Mouse (Mus musculus) forebrain, embryonic 14.5 days (tissue): ENCODE measurements around the gene Fer1l5. TPM values are rescaled to one million over a fixed set of nuclear protein-coding genes. Genes with fewer than 3 reads are reported as not detected.

Experiments
- ATAC-seq: fragments of 200-750 bp; cut with Nextera tagmentation; 2 replicates; pipeline ENCODE4 v1.8.0; 2017; ENCODE audit warnings: mild to moderate bottlenecking, moderate library complexity
- DNase-seq: peaks from one replicate; pipeline ENCODE4 v3.0.0-alpha.2; 2015; ENCODE audit warnings: low spot score
- H3K27ac ChIP-seq: fragments of 300-500 bp; sonication (generic); 2 replicates; pipeline ENCODE4 v1.5.1; 2014; ENCODE audit warnings: low read depth, mild to moderate bottlenecking, control low read depth, low read length, moderate library complexity
- H3K27me3 ChIP-seq: fragments of 300-500 bp; sonication (generic); replicated peaks from 2 replicates; pipeline ENCODE4 v1.6.1; 2014; ENCODE audit warnings: low read length, control low read depth, mixed read lengths; ENCODE audit not compliant: control insufficient read depth, insufficient read depth
- H3K36me3 ChIP-seq: fragments of 300-500 bp; sonication (generic); 2 replicates; pipeline ENCODE4 v1.6.1; 2014; ENCODE audit warnings: low read length, control low read depth; ENCODE audit not compliant: control insufficient read depth, insufficient read depth
- H3K4me1 ChIP-seq: fragments of 300-500 bp; sonication (generic); 2 replicates; pipeline ENCODE4 v1.6.1; 2014; ENCODE audit warnings: antibody characterized with exemption, low read length, control low read depth; ENCODE audit not compliant: control insufficient read depth, insufficient read depth
- H3K4me2 ChIP-seq: fragments of 300-500 bp; sonication (generic); 2 replicates; pipeline ENCODE4 v1.6.1; 2014; ENCODE audit warnings: mild to moderate bottlenecking, control low read depth, low read length
- H3K4me3 ChIP-seq: fragments of 300-500 bp; sonication (generic); 2 replicates; pipeline ENCODE4 v1.5.1; 2014; ENCODE audit warnings: low read depth, low read length, control low read depth
- H3K9ac ChIP-seq: fragments of 300-500 bp; sonication (generic); 2 replicates; pipeline ENCODE4 v1.6.1; 2014; ENCODE audit warnings: mild to moderate bottlenecking, low read length, control low read depth, moderate library complexity
- H3K9me3 ChIP-seq: fragments of 300-500 bp; sonication (generic); replicated peaks from 2 replicates; pipeline ENCODE4 v1.6.1; 2016; ENCODE audit warnings: low read length, control low read depth, mixed read lengths; ENCODE audit not compliant: control insufficient read depth
- WGBS: fragments of 180-500 bp; shearing (Covaris S2); extraction: QIAGEN DNeasy Blood & Tissue Kit; methylation state at CpG from one replicate; pipeline ENCODE4 v1.1.7; 2014; 5-methylcytosine and 5-hydroxymethylcytosine counted together
- microRNA-seq: library from miRNA; unstranded; fragments of <30 nt; microRNA quantifications from one replicate; pipeline ENCODE4, GENCODE M21; 2016
- polyA plus RNA-seq: library from polyadenylated mRNA; unstranded; fragments of >200 nt; fragmentation: Nextera tagmentation; extraction: Ambion mirVana; gene quantifications from 2 replicates; pipeline ENCODE4 v1.2.1, GENCODE M21; 2014

Gene Fer1l5
- polyA plus RNA-seq, 1 experiment from 2014 or later, result 0.98 TPM

DNA sequence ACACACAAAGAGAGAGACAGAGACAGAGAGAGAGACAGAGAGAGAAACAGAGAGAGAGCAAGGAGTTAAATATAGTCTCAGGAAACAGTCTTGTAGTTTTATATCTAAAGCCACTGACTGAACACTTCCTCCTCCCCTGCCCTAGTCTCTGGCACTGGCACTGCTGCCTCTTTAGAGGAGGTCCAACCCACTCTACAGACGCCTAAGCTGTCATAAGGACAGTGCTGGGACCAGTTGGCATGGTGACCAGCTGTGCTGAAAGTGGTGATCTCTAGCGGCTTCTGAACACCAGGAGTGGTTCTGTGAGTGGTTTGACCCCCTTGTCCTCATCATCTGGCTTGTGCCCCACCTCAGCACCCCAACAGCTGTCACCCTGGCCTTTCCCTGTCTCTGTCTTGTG lies 89.7 kb downstream of the Fer1l5 start:
- no peak for ATAC-seq
- H3K4me2 ChIP-seq, result no peak overlapping the region
- H3K36me3 ChIP-seq, result no peaks in the 10 kb centered on the region
- no peaks in the 10 kb centered on the region for H3K4me1 ChIP-seq
- no peak overlapping the region for H3K27ac ChIP-seq
- H3K4me3 ChIP-seq, result no peak overlapping the region
- H3K27me3 ChIP-seq, result no peaks in the 10 kb centered on the region
- DNase-seq, result no peak
- WGBS, result 55% methylated on average over 2 of the region's 2 CpGs
- H3K9me3 ChIP-seq, result no peaks in the 10 kb centered on the region
- H3K9ac ChIP-seq, result no peak overlapping the region

DNA sequence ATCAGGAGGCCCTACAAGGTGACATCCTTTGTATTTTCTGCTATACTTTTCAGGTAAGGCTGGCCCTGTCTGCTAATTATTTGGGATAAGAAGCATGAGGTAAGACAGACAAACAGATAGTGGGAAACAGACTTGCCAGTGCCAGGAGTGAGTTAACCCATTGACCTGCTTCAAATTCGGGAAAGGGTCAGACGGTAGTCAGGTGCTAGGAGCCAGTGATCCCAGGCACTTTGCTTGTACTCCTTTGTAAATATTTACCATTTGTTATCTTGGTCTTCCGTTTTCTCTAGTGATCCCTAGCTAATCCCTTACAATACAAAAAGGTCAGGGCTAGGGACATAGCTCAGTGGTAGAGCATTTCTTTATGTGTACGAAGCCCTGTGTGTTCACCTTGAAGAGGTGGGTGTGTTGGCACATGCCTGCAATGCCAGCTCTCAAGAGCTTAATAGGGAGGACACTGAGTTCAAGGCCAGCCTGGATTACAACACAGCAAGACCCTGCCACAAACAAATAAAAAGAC lies 93.6 kb downstream of the Fer1l5 start:
- no peaks in the 10 kb centered on the region; the same call in 1 of the 2 replicates for H3K4me1 ChIP-seq
- H3K9me3 ChIP-seq, result no peaks in the 10 kb centered on the region
- H3K27ac ChIP-seq, result no peak overlapping the region
- H3K4me2 ChIP-seq, result no peak overlapping the region
- DNase-seq, result no peak
- ATAC-seq, result no peak
- no peak overlapping the region for H3K9ac ChIP-seq
- no peak overlapping the region for H3K4me3 ChIP-seq
- WGBS, result 77% methylated on average over 4 of the region's 4 CpGs
- no peaks in the 10 kb centered on the region for H3K36me3 ChIP-seq
- no peaks in the 10 kb centered on the region for H3K27me3 ChIP-seq

DNA sequence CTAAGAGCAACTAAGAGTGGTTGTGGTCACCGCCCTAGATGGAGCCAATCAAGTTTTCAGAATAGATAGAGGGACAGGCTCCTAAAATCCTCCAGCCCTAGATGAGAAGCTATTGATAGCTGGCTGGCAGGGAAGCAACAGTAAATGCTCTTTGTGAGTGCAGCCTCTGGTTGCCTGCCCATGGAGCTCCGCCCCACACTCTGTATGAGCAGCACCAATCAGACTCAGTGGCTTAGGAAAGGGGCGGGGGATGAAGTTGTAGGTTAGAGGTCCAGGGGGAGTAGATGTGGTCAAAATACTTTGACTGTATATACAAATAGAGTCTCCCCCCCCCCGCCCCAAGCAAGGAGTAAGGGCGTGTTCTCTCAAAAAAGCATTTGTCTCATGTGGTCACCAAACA lies 95.4 kb downstream of the Fer1l5 start:
- ATAC-seq (no peak), DNase-seq (no peak)
- H3K9me3 ChIP-seq, result no peaks in the 10 kb centered on the region
- 44% methylated on average over 5 of the region's 5 CpGs for WGBS
- H3K4me2 ChIP-seq, result no peak overlapping the region
- no peak overlapping the region for H3K27ac ChIP-seq
- peaks cover 10% of the 10 kb centered on the region for H3K4me1 ChIP-seq
- H3K27me3 ChIP-seq, result no peaks in the 10 kb centered on the region
- no peak overlapping the region for H3K4me3 ChIP-seq
- H3K36me3 ChIP-seq, result no peaks in the 10 kb centered on the region
- no peak overlapping the region for H3K9ac ChIP-seq

DNA sequence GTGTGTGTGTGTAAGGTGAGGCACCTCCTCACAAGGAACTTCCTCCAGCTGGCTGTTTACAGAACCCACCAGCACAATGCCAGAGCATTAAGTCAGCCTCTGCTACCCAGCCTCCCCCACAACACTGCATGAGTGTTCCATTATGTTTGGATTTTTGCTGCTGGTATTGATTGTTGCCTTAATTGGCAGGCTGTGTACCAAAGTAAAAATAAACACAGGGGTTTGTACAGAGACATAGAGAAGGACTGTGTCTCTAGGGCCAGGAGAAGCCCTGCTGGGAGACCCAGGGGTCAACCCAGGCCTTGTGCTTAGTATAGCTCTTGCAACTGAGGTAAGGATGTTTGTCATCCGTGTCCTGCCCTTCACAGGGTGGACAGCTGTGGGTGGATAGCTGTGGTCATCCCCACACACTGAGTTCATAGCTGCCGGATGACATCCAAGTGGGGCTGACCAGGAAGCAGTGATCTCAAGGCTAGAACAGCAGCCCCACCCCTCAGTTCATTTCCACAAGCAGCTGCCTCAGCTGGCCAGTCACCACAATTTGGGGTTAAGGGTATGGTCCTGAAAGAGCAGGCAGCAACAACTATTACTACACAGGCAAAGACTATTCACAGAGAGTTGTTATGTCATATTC lies 97.8 kb downstream of the Fer1l5 start:
- no peak overlapping the region for H3K27ac ChIP-seq
- no peaks in the 10 kb centered on the region for H3K36me3 ChIP-seq
- DNase-seq (no peak), ATAC-seq (no peak)
- H3K27me3 ChIP-seq, result no peaks in the 10 kb centered on the region
- no peak overlapping the region for H3K9ac ChIP-seq
- no peak overlapping the region for H3K4me3 ChIP-seq
- peaks cover 33% of the 10 kb centered on the region for H3K4me1 ChIP-seq
- WGBS, result 63% methylated on average over 2 of the region's 2 CpGs
- H3K9me3 ChIP-seq, result no peaks in the 10 kb centered on the region
- no peak overlapping the region for H3K4me2 ChIP-seq

DNA sequence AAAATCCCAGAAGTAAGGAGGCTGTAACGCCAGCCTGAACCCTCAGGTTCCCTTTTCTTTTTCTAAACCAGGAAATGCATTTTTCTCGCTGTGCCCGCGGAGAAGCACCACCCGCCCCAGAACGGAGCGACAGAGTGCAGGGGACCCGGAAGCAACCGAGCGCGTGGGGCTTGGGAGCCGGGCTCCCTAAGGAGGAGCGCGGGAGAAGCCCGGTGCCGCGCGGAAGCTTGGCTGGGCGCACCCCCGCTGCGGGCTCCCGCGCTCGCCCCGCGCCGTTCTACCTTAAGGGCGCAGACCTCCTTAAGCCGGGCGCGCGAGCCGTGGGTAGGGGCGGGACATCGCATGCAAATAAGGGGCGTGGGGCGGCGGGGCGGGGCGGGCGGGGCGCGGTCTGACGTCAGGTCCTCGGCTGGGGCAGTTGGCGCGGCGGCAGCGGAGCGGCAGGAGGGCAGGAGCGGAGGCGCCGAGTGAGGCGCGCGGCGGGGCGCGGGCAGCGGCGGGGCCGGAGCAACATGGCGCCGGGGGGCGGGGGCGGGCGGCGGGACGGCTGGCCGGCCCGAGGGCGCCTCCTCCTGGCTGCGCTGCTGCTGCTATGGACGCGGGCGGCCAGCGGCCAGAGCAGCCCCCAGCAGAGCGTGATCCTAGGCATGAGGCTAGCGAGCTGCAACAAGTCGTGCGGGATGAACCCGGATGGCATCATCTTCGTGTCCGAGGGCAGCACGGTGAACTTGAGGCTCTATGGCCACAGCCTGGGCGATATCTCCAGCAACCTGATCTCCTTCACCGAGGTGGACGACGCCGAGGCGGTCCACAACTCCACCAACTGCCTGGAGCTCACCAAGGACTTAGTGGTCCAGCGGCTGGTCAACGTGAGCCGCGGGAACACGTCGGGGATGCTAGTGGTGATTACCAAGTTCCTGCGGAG lies 99.4 kb downstream of the Fer1l5 start, which contains the start of gene Cnnm4:
Cnnm4 (plus strand) TSS at position 440 of the 925 bp plus-strand sequence.
- no peaks in the 10 kb centered on the region for H3K9me3 ChIP-seq
- H3K36me3 ChIP-seq, result no peaks in the 10 kb centered on the region
- 0 out of 2 replicates have a peak within 1 kb of the TSS, but pooled peaks have one; percentile 14 for H3K27ac ChIP-seq
- DNase-seq (peak; percentile 90), ATAC-seq (peak; percentile 93)
- H3K4me1 ChIP-seq, result peaks cover 46% of the 10 kb centered on the region
- H3K27me3 ChIP-seq, result no peaks in the 10 kb centered on the region
- peak within 1 kb of the TSS; percentile 56 for H3K4me3 ChIP-seq
- H3K9ac ChIP-seq, result peak within 1 kb of the TSS; percentile 71
- peak within 1 kb of the TSS; percentile 81 for H3K4me2 ChIP-seq
- under 1% methylated on average over 63 of the region's 98 CpGs for WGBS

Small RNA genes lying within 50 kb of the gene (microRNA-seq; reads per million reads assigned to microRNA genes)
- not detected for gene Mir6898

Other genes starting within 250 kb of the Fer1l5 start
- 66.8 and 75.9 TPM in 2 replicates for gene Uggt1, start 127.6 kb upstream of the Fer1l5 start, polyA plus RNA-seq
- 0.32 and 0.51 TPM in 2 replicates for gene Neurl3, start 97.6 kb upstream of the Fer1l5 start, polyA plus RNA-seq
- 1.8 and 2.0 TPM in 2 replicates for gene Arid5a, start 64.6 kb upstream of the Fer1l5 start, polyA plus RNA-seq
- 18.3 and 26.7 TPM in 2 replicates for gene Kansl3, start 3.1 kb upstream of the Fer1l5 start, polyA plus RNA-seq
- 32.6 and 39.3 TPM in 2 replicates for gene Lman2l, start 73.0 kb downstream of the Fer1l5 start, polyA plus RNA-seq
- 7.8 and 9.0 TPM in 2 replicates for gene Cnnm4, start 99.3 kb downstream of the Fer1l5 start, polyA plus RNA-seq
- 5.2 and 5.9 TPM in 2 replicates for gene Cnnm3, start 139.6 kb downstream of the Fer1l5 start, polyA plus RNA-seq
- 3.8 and 5.2 TPM in 2 replicates for gene Ankrd23, start 164.6 kb downstream of the Fer1l5 start, polyA plus RNA-seq
- gene Gm42417, start 167.1 kb downstream of the Fer1l5 start, polyA plus RNA-seq, result 0.22 TPM in 1 of 2 replicates, not detected in the other
- gene Ankrd39, start 175.2 kb downstream of the Fer1l5 start, polyA plus RNA-seq, result 15.4 and 15.7 TPM in 2 replicates
- gene Sema4c, start 186.1 kb downstream of the Fer1l5 start, polyA plus RNA-seq, result 5.9 and 6.9 TPM in 2 replicates